Mouse (Mus musculus) thymus, adult 18-20 months (tissue): ENCODE measurements around the gene Map3k11.

ENCODE experiments used
- DNase-seq, 2 experiments: peaks; one replicate each; pipeline ENCODE4 v3.0.0; 2022; ENCODE audit warnings: mixed read lengths in 2 of 2

Gene Map3k11

DNA sequence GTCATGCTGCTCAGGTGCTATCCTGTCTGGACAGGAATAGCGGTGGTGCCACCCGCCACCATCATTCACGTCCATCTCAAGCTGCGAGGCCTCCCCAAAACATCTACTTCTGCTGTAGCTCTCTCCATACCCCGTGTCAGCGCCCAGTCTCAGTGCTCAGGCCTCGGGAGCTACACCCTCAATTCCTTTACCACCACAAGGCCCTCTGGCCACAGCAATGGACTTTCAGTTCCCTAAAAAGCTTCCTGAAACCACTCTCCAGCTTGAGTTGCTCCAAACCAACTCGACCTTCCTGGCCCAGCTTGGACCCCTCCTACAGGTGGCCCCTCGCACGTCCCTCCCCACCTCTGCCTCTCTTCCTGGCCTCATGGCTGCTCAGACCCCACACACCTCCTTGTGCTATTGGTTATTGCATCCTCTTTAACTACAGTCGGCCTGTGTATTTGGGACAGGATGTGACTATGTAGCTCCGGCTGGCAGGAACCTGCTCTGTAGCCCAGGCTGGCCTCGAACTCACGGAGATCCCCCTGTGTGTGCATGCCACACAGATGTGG lies 23.4 kb downstream of the Map3k11 start:
- peak in 1 of 2 experiments; percentile 6 for DNase-seq

DNA sequence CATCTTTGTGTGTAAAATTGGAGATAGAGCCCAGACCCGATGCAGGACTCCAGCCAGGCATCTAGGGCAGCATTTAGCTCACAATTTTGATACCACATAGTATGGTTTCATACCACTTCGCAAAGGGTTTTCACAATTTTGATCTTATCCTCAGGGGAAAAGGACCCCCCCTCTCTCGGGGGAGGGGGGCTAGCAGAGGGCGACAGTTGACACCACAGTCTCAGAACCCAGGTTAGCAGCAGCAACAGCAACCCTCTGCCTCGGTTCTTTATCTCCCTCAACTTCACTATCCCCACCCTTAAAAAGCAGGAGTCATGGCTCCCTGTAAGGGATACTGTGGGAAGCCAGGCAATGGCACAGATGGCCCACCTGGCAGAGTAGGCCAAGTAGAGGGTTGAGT lies 24.7 kb downstream of the Map3k11 start:
- no peak for DNase-seq

DNA sequence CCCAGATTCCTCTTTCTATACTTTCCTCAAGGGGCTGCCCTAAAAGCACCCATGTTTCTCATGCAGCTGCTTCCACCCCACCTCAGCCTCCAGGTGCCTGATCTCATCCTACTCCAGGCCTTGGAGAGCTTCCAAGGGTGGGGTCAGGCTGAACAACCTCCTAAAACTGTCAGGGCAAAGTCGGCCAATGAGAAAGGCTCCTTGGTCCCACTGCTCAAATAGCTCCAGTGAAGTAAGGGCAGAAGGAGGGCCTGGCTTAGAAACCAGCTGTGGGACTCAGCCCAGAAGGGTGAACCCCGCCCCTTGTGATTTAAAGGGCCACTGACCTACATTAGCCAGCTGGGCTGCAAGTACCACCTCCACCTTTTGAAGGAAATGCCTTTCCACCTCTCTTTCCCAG lies 25.2 kb downstream of the Map3k11 start:
- no peak for DNase-seq

DNA sequence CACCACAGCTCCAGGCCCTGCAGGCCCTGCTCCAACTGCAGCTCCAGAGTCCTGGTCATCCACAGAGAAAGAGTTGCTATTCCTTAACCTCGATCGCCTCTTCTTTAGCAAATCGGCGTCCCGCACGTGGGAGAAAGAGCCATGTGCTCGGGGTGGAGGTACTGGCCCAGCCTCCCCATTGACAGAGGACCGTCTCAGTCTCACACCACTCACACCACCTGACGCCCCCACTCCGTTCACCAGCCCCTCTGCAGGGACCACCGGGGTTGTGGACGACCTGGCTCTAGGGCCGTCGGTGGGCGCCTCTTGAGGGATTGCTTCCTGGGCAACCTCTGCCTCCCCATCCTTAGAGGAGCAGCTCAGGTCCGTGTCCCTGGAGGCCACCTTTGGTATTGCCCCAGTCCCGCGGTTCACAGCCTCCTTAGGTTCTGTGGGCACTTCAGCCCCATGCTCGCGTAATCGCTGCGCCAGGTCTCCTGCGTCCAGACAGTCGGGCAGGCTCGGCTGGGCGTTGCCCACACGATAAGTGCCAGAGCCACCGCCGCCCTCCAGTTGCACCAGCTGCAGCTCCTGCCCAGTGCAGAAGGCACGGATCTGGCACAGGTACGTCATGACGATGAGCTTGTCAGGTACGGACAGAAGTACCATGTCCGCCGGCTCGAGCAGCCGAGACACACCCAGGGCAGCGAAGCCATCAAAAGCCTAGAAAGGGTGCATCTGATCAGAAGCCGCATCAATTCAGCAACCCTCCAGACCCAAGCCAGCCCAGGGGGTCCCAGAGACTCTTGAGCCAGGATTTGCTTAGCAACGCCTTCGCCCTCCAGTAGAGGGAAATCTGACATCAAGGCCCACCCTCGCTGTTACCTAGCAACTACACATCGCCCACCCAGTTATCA lies 27.5 kb downstream of the Map3k11 start:
- peak in 1 of 2 experiments; percentile 9 for DNase-seq

DNA sequence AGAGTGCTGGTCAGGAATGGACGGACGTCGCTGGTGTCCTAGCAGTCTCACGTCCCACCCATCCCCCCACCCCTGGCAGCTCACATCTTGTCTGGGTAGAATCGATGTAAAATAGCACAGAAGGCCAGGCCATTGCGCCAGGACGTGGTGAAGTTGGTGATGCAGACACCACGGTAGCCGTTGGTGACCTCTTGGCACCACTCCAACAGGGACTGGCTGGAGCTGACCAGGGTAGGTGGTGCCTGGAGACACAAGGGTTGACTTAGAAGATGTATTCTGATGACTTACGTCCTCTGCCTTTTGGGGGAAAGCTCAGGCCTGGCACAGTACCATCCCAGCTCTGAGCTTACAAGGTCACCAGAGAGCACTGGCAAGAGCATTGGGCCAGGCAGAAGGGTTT lies 28.4 kb downstream of the Map3k11 start:
- no peak for DNase-seq

DNA sequence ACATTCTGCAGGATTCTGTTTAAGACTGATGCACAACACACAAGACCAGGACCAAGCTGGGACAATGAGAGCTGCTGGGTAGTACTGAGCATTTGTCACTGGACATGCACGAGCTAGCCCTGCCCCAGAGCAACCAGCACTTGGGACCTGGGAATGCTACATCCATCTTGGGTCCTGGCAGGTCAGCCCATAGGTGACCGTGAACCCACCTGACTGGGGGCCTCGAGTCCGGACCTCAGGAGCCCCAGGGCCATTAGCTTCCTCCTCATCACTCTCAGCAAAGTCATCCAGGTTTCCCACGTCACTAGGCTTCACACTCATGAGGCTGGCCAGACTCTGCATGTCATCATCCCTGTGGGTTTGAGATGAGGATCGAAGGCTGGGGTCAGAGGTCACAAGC lies 32.7 kb downstream of the Map3k11 start:
- DNase-seq = no peak

DNA sequence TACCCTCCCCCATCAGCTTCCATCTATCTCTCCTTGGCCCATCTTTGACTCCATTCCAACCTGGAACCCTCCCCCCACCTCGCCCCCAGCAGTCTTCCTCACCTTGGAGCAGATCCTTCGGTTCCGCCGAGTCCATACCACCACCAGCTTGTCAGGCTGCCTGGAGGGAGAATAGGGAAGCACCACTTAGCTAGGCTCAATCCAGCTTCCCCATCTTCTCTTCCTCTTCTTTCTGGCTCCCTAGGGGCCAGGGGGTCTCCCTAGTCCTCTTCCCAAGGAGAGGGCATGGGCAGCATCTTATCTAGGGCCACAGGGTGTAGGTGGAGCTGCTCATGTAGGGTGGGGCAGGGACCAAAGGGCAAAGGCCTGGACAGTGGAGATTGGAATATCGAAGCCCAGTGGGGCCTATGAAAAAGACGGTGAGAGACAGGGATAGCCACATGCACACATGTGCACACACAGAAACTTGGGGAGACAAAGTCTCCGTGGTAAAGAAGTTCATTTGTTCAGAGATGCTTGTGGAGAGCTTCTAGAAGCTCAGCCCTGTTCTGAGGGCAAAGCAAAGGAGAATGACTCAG lies 34.4 kb downstream of the Map3k11 start:
- DNase-seq = no peak

DNA sequence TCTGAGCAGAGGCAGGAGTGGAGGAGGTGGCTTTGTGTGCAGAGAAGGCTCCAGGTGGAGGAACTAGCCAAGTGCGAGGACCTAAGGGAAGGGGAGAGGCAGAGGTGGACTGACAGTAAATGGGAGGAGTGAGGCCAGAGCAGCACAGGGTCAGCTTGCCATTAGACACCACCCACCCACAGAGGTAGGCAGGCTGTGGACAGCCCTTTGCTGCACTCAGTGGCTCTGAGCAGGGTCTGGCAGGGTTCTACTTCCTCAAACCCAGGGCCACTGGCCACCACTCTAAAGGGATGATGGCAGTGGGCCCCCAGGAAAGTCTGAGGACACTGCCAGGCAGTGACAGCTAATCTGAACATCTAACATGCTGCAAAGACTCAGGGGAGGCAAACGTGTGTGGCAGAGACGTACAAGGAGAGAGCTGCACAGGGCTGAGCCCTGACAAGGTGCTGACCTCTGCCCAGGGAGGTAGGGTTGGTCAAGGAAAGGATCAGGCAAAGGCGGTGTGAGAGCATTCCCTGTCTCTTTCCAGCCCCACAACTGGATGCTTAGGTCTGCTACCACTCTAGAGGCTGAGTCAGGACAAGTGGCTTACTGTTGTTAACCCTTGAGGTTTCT lies 35.5 kb downstream of the Map3k11 start:
- DNase-seq = no peak

DNA sequence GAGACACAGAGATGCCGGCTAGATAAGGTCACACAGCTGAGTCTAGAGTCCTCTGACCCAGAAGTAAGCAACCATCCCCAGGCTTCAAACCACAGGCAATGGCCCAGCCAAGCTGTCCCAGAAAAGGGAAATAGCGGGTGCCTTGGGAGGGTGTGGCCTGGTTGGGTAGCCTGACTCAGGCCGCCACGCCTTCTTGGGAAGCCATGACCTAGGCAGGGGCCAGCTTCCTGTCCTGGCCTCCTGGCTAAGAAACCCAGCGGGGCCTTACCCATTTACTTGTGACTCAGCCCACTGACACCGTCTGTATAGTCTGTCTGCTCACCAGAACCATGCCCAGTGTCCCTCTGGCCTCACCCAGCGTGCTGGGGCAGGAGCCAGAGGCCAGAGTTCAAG lies 36.0 kb downstream of the Map3k11 start:
- peak in 1 of 2 experiments; percentile 40 for DNase-seq

DNA sequence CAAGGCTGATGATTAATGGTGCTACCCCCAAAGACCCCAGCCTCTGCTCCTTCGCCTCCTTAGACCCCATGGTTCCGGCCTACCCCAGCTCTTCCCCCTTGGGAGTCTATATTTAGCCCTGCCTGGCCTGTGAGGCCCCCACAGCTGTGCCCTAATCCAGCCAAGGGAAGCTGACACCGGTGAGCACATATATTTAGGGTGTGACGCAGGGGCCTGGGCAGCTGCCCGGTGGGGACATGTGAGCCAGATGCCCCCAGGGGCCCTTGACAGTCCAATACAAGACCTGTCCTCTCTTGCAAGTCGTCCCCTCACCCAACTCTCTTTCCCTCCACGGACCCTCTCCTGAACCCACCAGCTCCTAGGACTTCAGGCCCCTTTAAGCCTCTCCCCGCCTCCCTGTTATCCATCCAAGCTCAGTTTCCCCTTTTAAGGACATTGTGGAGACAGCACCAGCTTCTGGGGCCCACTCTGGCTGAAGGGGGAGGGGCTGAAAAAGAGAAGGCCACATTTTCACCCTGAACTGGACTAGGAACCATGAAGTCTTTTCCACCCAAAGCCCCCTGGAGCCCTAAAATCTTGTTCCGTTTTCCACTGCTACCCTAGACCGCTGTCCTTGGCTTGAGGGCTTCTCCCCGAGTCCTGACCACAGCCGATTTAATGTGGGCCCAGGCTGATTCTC lies 36.6 kb downstream of the Map3k11 start:
- no peak for DNase-seq

DNA sequence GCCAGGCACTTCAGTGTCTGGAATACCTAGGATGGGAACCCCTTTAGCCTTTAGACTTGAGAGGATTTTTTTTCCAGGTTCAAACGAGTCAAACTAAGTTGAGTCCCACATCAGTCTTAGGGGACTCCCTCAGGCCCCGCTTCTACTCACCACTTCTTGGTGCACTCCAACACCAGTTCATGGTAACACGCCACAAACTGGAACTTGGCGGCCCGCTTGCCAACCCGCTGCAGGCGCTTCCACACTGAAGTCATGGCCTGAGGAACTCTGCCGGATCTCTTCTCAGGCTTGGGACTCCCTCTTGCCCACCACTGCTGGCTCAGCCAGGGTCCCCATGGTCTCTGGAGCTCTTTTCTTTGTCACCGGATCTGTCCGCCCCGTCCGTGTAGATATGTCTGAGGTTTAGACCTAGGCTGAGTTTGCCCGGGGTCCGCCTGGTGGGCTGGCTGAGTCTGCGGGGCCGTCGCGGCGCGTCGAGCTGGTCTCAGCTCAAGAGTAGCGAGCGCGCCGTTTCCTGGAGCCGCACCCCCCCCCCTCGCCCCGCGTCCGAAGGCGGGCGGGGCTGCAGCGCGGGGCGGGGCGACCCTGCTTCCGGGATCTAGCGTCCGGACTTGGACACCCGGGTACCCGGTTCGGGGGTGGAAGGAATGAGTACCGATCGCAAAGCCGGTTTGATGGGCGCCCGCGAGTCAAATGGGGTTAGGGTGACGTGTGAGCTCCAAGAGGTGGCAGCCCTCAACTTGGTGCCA lies 37.4 kb downstream of the Map3k11 start, which contains the start of gene Ehbp1l1:
Gene Ehbp1l1, minus strand, starts transcription at position 551 of the 749 bp plus-strand sequence.
- peak; percentile 55 to 67 for DNase-seq

DNA sequence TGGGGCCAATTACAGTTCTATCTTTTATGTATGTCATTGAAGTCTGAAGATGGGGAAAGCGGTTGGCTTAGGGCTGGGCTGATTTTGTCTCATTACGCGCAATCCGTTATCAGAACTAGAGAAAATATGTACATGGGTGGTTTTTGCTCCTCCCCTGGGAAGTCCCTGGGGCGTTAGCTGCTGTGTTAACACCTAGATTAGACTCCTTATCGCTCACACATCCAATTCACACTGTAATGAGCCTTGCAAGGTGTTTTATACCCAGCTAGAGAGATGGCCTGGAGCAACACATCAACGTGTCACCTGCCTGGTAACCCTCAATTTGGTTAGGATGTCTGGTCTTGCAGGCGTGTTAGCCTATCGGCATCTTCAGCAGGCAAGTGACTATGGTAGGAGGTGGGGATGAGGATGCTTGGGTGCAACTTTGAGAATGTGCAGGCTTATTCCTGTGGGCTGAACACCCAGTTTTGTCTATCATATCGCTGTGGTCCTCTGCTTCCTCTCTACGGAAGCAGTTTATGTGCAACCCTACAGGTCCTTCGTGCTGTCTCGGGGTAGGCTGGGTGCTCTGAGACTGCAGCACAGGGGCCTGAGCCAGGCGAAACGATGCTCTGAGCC lies 38.5 kb downstream of the Map3k11 start:
- no peak for DNase-seq

DNA sequence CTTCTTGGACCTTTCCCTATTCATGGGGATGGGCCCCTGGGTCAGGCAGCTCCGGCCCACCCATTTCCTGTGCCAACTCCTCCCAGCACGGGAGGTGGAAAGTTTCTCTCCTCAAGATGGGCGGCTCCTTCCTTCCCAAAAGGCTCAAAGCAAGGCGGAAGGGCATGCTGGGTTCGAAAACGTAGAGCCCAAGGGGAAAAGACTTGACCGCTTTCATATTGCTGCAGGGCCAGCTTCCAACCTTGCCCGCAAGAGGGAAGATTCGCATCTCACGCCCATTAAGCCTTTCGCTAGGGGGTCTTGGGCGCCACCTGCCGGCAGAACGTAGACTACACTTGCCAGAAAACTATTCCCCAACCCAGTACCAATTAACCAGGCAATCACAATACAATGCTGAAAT lies 39.2 kb downstream of the Map3k11 start:
- DNase-seq = peak; percentile 61 to 71

DNA sequence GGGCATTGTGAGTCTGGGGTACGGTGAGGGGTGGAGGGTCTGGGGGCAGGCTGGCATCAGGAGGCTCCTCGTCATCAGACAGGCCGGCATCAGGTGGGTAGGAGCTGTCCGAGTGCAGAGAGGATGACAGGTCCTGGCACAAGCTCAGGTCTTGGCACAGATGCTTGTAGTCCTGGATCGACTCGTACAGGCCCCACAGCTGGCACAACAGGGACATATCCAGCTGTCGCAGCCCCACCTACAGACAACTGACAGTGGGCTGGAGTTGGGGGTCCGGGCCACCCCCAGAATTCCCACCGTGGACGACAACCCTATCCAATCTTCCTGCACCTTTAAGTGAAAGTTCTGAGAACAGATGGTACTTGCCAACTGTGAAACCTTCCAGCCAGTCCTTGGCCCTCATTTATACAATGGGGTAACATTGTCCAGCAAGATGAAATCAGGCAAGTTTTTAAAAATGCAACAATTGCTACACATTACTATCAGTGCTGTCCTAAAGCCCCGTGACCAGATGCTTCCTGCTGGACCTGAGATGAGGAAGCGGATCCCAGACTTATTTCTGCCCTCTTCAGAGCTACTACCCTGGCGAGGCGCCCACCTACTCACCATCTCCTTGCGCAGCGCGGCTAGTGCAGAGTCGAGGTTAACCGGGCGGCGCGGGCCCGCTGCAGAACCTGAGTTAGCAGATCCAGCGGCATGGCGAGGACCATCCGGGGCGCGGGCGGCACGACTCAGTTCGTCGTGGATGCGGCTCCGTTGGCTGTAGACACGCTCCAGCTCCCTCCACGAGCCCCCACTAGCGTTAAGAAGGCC lies 40.3 kb downstream of the Map3k11 start:
- peak in 1 of 2 experiments; percentile 35 for DNase-seq

DNA sequence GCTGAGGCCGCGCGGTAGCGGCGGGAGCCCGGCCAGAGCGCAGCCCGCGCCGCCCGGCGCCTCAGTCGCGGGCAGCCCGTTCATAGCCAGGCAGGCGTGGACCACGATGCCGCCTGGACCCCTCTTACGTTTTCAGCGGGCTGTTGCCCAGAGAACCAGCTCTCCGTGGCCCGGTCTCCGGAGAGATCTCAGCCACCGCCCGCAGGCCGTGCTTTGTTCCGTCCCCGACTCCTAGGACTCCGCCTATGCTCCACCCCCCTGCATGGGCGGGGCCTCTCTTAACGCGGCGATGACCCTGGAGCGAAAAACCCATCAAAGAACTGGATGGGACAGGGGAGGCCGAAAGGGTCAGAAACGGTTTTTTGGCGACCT lies 40.9 kb downstream of the Map3k11 start, which contains the start of gene Fam89b:
Gene Fam89b, minus strand, starts transcription at position 210 of the 372 bp plus-strand sequence.
- DNase-seq = peak; percentile 70 to 79

DNA sequence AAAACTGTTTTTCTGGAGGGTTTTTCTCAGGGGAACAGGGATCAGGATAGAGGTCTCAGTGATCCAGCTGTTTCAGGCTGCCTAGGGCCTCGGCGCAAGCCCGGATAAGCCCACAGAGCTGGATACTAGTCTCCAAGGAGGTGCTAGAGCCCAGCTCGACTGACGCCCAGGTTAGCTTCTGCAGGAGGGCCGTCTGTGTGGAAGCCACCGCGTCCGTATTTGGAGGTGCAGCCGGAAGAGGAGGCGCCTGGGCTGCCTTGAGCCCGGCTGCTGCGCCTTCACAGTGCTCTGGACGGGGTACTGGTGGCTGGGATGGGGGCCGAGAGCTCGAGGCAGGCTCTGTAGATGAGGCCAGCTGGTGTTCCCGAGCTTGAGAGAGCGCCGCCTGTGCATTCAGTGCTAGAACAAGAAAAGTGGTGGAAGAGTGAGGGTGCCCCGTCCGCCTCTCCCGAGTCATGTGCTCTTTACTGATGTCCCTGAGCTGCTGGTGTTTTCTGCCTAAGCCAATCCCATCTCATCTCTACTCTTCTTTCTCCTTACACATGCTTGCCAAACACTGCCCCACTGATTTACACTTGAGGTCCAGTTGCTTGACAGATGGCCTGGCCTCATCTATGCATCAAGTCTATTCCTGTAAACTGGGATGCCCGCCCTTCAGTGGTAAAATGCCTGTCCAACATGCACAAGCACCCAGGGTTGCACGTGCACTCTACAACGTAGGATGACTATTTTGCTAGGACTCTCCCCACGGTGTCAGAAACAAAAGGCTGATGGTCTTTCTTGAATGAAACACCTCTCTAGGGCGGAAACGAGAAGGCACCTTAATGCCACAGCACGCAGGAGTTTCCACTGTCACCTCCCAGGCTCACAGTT lies 42.0 kb downstream of the Map3k11 start:
- DNase-seq = no peak

DNA sequence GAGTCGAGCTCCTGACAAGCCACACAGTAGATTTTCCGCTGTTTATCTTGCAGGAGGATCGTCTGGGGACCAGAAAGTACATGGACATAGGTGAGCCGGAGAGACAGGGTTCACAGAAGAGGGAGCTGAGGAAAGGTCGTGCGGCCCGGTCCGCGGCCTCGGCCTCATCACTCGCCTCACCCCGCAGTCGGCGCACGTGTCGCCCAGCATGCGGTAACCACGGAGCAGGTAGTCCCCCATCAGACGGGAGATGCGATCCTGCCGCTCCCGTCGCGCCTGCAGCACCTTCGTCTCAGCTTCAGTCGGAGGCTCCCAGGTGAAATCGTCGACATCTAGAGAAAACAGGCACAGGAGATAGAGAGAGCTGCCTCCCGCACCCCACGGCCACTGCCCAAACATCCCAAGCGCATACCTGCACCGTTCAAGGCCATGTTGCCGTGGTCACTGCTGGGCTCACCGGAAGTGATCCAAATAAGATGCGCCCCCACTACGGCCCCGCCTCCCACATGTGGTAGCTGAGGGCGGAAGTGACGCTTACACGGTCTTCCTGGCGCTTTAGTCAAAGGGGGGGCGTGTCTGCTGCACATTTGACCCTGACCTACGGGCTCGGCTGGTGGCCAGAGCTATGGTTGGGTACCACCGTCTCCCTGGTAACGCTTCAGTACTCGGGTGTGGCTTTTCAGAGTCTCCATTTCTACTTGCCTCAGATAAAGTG lies 42.9 kb downstream of the Map3k11 start:
- peak; percentile 75 to 83 for DNase-seq

DNA sequence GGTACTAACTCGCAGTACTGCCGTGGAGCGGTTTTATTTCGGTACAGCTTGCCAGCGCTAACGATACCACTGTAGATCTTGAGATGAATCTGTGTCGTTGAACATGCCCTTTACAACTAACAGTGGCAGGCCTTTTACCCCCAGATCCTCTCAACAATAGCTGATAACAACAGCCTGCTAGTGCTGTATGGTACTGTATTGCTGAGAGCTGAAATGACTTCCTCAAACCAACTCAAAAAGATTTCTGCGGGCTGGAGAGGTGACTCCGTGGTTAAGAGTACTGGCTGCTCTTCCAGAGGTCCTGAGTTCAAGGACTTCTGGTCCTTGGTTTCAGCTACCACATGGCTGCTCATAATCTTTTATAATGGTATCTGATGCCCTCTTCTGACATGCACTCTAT lies 45.8 kb downstream of the Map3k11 start:
- DNase-seq = no peak

DNA sequence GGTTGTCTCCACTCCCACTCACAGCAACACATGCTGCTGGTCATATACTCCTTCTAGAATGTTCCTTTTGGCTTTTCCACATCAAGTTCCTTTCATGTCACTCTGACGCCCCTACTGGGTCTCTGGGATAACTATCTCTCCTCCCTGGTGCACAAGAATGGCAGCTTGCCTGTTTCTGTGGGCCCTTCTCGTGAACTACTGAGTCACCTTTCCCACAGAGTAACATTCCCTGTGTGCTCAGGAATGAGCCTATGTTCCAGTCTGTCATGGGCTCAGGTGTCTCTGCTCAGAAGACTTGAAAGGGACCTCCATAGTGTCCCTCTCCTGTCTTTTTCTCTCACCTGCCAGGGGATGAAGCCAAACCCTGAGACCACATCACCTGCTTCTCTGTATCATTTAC lies 50.9 kb downstream of the Map3k11 start:
- no peak for DNase-seq
